Mouse (Mus musculus): ENCODE measurements around the gene Ikzf2. TPM values are rescaled to one million over a fixed set of nuclear protein-coding genes. Genes with fewer than 3 reads are reported as not detected.

The Ikzf2 gene
- polyA plus RNA-seq, 1 experiment, result 0.44 TPM

Other genes with a start within 250 kb of the Ikzf2 start
- gene Spag16, start 139.7 kb upstream of the Ikzf2 start, polyA plus RNA-seq (2012; fragmentation: generic; extraction: Trizol), result not detected